Mouse (Mus musculus): ENCODE data around the gene Prss22.

DNA sequence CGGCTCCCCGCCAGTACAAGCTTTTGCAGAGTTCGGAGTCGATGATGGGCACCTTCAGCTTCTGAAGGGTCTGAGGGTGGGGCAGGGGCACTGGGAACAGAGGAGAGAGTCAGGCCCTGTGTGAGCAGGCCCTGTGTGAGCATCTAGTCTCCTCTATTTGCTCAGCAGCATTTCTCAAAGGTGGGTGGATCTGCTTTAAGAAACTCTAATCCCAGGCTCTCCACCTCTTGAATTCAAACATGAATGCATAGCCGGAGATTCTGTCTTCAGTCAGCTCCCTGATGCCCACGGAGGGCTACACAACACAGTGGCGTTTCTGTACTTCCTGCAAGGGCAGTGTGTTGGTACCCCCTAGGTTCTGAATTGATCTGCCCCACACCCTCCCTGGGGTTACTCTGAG lies 3.2 kb downstream of the Prss22 start:
- TF ChIP-seq POLR2A (IDR thresholded peaks at IDR 0.05; ENCODE audit: extremely low read depth, insufficient read depth, low read length), result no peak
- TF ChIP-seq CTCF (IDR thresholded peaks at IDR 0.05; ENCODE audit: low read depth, low read length), result no peak

Data from liver, adult 2 months (tissue).